Mouse (Mus musculus) intestine, embryonic 16.5 days (tissue): ENCODE results near the gene Rbck1. TPM values are rescaled to one million over a fixed set of nuclear protein-coding genes. Genes with fewer than 3 reads are reported as not detected.

Experiments
- ATAC-seq: fragments of 200-750 bp; cut with Nextera tagmentation; 2 replicates; pipeline ENCODE4 v1.8.0; 2017; ENCODE audit warnings: moderate TSS enrichment, moderate library complexity
- H3K27ac ChIP-seq: fragments of 300-500 bp; sonication (generic); 2 replicates; pipeline ENCODE4 v1.5.1; 2014; ENCODE audit warnings: mild to moderate bottlenecking, low read length
- H3K27me3 ChIP-seq: fragments of 300-500 bp; sonication (generic); replicated peaks from 2 replicates; pipeline ENCODE4 v1.6.1; 2014; ENCODE audit warnings: low read length, control low read depth, mixed read lengths; ENCODE audit not compliant: control insufficient read depth, insufficient read depth
- H3K36me3 ChIP-seq: fragments of 300-500 bp; sonication (generic); 2 replicates; pipeline ENCODE4 v1.6.1; 2014; ENCODE audit warnings: low read length, control low read depth; ENCODE audit not compliant: control insufficient read depth, insufficient read depth
- H3K4me1 ChIP-seq: fragments of 300-500 bp; sonication (generic); 2 replicates; pipeline ENCODE4 v1.6.1; 2014; ENCODE audit warnings: low read length, control low read depth, mixed read lengths; ENCODE audit not compliant: control insufficient read depth, insufficient read depth
- H3K4me2 ChIP-seq: fragments of 300-500 bp; sonication (generic); 2 replicates; pipeline ENCODE4 v1.6.1; 2014; ENCODE audit warnings: low read depth, low read length, control low read depth
- H3K4me3 ChIP-seq: fragments of 300-500 bp; sonication (generic); 2 replicates; pipeline ENCODE4 v1.5.1; 2014; ENCODE audit warnings: mild to moderate bottlenecking, low read length
- H3K9ac ChIP-seq: fragments of 300-500 bp; sonication (generic); 2 replicates; pipeline ENCODE4 v1.6.1; 2014; ENCODE audit warnings: low read depth, low read length
- H3K9me3 ChIP-seq: fragments of 300-500 bp; sonication (generic); 2 replicates; pipeline ENCODE4 v1.6.1; 2016; ENCODE audit warnings: low read length, control low read depth; ENCODE audit not compliant: control insufficient read depth
- WGBS: fragments of 180-500 bp; shearing (Covaris S2); extraction: QIAGEN DNeasy Blood & Tissue Kit; methylation state at CpG from one replicate; pipeline ENCODE4 v1.1.7; 2014; 5-methylcytosine and 5-hydroxymethylcytosine counted together
- polyA plus RNA-seq: library from polyadenylated mRNA; unstranded; fragments of >200 nt; fragmentation: Nextera tagmentation; extraction: Ambion mirVana; gene quantifications from 2 replicates; pipeline ENCODE4 v1.2.1, GENCODE M21; 2015

Gene Rbck1
- polyA plus RNA-seq, 1 experiment from 2014 or later: 82.5 TPM

DNA sequence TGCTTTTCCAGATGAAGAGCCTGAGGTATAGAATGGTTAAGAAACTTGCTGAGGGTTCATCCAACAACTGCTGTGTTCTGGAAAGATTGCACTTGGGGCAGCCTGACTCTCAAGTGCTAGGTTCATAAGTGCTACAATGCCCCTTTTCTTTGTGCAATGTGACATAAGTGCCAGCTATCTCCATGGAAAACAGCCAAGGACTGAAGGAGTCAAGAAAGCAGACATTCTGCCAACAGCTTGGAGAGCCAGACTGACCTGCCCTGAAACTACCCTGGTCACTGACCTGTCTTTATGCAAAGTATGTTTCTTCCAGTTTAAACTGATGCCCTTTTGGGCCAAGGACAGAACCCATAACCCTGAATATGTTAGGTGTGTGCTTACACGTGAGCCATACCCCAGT is 4.4 kb upstream of the Rbck1 start:
- Histone ChIP-seq H3K27me3 (no peaks in the 10 kb centered on the region), H3K27ac (no peak overlapping the region), H3K4me1 (peaks cover 4% of the 10 kb centered on the region; the same call in 1 of the 2 replicates), H3K4me3 (no peak overlapping the region), H3K4me2 (no peak overlapping the region), H3K9me3 (no peaks in the 10 kb centered on the region), H3K36me3 (no peaks in the 10 kb centered on the region), H3K9ac (no peak overlapping the region)
- ATAC-seq: no peak
- 89% methylated on average over 1 of the region's 1 CpGs for WGBS

DNA sequence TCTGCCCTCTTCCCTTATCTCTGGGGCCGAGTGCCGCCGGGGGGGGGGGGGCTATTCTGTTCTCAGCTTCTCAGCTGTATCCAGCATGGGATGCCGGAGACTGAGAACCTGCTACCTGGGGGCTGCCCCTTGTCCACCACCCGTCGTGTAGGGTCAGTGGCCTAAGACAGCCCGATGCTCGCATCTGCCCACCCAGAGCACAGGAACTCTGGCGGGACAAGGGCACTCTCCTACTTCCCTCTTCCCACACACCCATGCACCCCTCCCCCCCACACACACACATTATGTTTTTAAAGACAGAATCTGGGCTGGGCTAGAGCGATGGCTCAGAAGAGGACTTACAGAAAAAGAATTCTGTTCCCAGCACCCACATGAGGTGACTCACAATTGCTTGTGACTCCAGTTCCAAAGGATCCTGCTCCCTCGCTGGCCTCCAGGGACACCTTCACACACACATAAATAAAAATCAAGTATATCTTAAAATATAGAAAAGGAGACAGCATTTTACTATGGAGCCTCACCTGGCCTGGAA is 2.9 kb upstream of the Rbck1 start:
- no peaks in the 10 kb centered on the region for H3K9me3 ChIP-seq
- no peak overlapping the region for H3K27ac ChIP-seq
- no peaks in the 10 kb centered on the region for H3K36me3 ChIP-seq
- WGBS: 51% methylated on average over 11 of the region's 11 CpGs
- H3K4me2 ChIP-seq: no peak overlapping the region
- peaks cover 12% of the 10 kb centered on the region for H3K4me1 ChIP-seq
- no peak overlapping the region for H3K4me3 ChIP-seq
- H3K9ac ChIP-seq: peak overlapping the region; percentile 14; the same call in 1 of the 2 replicates
- H3K27me3 ChIP-seq: no peaks in the 10 kb centered on the region
- no peak for ATAC-seq

DNA sequence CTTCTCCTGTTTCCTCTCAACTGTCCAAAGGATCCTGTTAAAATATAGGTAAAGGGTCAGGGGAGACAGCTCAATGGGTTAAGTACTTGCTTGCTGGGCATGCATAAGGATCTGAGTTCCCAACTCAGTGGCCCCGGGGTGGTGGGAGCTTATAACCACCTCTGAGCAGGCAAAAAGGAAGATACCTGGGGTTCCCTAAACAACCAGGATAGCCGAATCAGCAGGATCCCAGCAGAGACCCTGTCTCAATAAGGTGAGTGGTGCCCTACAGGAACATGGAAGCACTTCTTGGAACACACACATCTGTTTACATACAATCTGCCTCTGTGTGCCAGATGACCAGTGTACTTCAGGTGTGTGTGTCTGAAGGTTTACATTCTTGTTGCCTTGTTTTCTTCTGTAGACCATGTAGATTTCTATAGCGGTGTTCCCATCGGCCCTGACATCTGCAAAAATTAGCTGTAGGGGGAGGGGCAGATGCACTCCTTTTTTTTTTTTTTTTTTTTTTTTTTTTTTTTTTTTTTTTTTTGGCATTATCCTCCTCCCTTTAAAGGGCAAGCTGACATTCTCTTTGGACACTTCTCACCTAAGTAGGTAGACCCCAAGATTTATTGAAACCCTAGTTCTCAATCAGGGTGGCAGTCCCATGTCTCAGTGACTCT is 1.0 kb upstream of the Rbck1 start:
- no peaks in the 10 kb centered on the region for H3K9me3 ChIP-seq
- H3K27ac ChIP-seq: no peak overlapping the region
- H3K4me2 ChIP-seq: no peak overlapping the region
- H3K36me3 ChIP-seq: no peaks in the 10 kb centered on the region
- no peaks in the 10 kb centered on the region for H3K27me3 ChIP-seq
- no peak for ATAC-seq
- 69% methylated on average over 4 of the region's 4 CpGs for WGBS
- H3K4me1 ChIP-seq: peaks cover 15% of the 10 kb centered on the region
- H3K4me3 ChIP-seq: no peak overlapping the region
- no peak overlapping the region for H3K9ac ChIP-seq

DNA sequence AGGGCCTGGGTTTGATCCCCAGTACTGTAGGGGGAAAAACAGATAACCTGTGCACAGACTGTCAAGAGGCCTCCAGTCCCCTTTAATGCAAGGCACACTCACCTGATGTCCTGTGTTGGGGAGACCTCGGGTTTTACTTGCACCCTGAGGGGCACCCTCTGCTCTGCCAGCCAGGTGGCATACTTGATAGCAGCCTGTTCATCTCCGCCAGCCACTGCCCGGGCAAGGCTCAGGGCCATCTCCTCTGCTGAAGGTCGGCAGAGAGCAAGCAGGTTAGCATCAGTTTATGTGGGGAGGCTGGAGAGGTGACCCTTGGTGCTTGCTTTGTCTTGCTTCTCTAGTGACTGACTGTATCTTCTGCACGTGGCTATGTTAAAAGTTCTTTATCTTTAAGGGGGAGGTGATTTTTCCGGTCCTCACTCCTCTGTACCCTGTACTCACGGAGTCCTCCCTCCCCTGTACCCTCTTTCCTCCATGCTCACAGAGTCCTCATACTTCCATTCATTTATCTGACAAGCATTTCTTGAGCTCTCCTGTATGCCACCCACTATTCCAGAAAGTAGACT is 1.5 kb downstream of the Rbck1 start:
- peak overlapping the region; percentile 85 for H3K4me3 ChIP-seq
- H3K9ac ChIP-seq: peak overlapping the region; percentile 92; the same call in 1 of the 2 replicates
- no peak for ATAC-seq
- no peak overlapping the region for H3K27ac ChIP-seq
- 48% methylated on average over 7 of the region's 7 CpGs for WGBS
- H3K36me3 ChIP-seq: peaks cover 5% of the 10 kb centered on the region; the same call in 1 of the 2 replicates
- peak overlapping the region; percentile 92 for H3K4me2 ChIP-seq
- H3K27me3 ChIP-seq: no peaks in the 10 kb centered on the region
- peaks cover 11% of the 10 kb centered on the region for H3K4me1 ChIP-seq
- H3K9me3 ChIP-seq: no peaks in the 10 kb centered on the region

DNA sequence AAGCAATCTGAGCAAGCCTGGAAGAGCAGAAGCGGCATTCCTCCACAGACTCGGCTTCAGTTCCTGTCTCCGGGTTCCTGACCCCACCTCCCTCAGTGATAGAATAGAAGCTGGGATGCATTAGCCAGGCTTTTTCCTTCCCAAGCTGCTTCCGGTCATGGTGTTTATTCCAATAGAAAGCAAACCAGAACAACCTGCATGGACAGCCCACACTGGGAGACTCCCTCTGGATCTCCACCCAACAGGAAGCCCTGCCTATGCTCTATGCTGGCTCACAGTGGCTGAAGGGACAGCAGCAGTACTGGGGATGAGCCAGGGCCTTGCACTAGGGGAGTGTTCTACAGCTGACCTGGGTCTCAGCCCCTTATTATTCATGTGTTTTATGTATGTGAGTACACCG is 4.5 kb downstream of the Rbck1 start:
- Histone ChIP-seq H3K4me1 (peaks cover 11% of the 10 kb centered on the region), H3K36me3 (peaks cover 19% of the 10 kb centered on the region), H3K27me3 (no peaks in the 10 kb centered on the region), H3K4me2 (no peak overlapping the region), H3K4me3 (no peak overlapping the region), H3K9ac (no peak overlapping the region), H3K27ac (no peak overlapping the region), H3K9me3 (no peaks in the 10 kb centered on the region)
- WGBS: 66% methylated on average over 5 of the region's 5 CpGs
- ATAC-seq: no peak

DNA sequence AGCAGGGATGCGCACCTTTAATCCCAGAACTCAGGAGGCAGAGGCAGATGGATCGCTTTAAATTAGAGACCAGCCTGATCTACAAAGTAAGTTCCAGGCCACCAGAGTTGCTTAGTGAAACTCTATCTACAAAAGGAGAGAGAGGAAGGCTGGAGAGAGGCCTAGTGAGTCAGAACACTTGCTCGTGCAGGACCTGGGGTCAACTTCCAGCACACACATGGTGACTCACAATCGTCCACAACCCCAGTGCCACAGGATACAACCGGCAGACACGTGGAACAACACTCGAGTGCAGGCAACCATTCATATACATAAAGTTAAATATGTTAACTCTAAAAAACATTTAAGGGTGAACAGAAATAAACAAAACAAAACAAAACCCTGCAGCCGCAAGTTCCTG is 5.8 kb downstream of the Rbck1 start:
- Histone ChIP-seq H3K27me3 (no peaks in the 10 kb centered on the region), H3K9me3 (no peaks in the 10 kb centered on the region)

DNA sequence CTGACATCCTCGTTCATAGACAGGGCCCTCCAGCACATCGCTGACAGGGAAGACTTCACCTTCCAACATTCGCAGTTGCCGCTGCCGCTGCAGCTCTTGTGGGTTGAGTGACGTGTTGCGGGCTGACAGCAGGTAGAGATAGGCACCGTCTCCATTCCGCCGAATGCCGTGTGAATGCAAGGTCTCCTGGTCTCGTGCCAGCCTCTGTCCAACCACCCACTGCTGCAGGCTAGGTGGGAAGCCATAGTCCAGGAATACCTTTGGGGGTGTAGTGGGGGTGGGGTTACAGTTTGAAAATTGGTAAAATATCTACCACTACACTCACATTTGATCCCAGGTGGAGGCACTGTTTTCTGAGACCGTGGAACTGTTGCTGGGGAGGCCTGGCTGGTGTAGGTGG is 6.3 kb downstream of the Rbck1 start:
- H3K4me2 ChIP-seq: no peak overlapping the region
- ATAC-seq: no peak
- H3K36me3 ChIP-seq: peaks cover 20% of the 10 kb centered on the region
- no peak overlapping the region for H3K9ac ChIP-seq
- H3K4me1 ChIP-seq: peaks cover 10% of the 10 kb centered on the region
- H3K4me3 ChIP-seq: no peak overlapping the region
- WGBS: 92% methylated on average over 13 of the region's 13 CpGs
- no peaks in the 10 kb centered on the region for H3K27me3 ChIP-seq
- no peak overlapping the region for H3K27ac ChIP-seq
- H3K9me3 ChIP-seq: no peaks in the 10 kb centered on the region

More for the DNA sequence above, 5.8 kb downstream of the Rbck1 start:
- Histone ChIP-seq H3K9ac (no peak overlapping the region), H3K4me1 (peaks cover 11% of the 10 kb centered on the region), H3K4me3 (no peak overlapping the region), H3K4me2 (no peak overlapping the region), H3K36me3 (peaks cover 20% of the 10 kb centered on the region), H3K27ac (no peak overlapping the region)
- ATAC-seq: no peak
- 85% methylated on average over 8 of the region's 8 CpGs for WGBS

DNA sequence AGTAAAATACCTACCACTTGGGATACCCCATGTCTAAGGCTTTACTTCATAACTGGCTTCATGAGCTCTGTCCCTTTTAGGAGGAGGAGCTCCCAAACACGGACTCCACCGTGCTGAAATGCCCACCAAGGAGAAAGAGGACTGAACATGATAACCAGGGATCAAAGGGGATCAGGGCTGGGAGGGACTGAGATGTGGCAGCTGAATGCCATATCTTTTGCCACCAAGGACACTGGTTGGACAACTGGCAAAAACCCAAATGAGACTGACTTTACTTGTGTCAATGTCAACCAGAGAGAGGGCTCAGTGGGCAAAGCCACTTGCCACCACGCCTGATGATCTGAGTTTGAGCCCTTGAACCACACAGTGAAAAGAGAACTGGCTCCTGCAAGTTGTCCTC is 7.6 kb downstream of the Rbck1 start:
- H3K9ac ChIP-seq: no peak overlapping the region
- H3K4me1 ChIP-seq: no peaks in the 10 kb centered on the region
- H3K4me3 ChIP-seq: no peak overlapping the region
- WGBS: 91% methylated on average over 3 of the region's 3 CpGs
- no peak overlapping the region for H3K27ac ChIP-seq
- peaks cover 22% of the 10 kb centered on the region for H3K36me3 ChIP-seq
- H3K9me3 ChIP-seq: no peaks in the 10 kb centered on the region
- H3K4me2 ChIP-seq: no peak overlapping the region
- H3K27me3 ChIP-seq: no peaks in the 10 kb centered on the region
- no peak for ATAC-seq

DNA sequence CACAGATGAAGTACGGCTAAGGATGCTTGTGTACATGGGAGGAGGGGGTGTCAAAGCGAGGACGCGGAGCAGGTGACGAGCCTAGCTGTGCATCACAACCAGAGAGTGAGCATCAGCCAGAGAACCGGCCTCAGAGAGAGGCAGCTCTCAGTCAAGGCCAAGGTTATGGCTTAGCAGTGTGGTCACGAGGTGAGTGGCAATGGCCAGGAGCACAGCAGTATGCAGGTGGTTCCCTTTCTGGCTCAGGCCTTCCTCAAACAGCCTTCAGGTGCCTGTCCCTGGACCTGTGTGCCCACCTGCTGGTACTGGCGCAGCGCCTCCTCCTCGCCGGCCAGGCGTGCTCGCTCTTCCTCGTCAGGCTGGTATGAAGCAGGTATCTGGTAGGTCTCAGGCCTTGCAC is 8.5 kb downstream of the Rbck1 start:
- Histone ChIP-seq H3K27me3 (no peaks in the 10 kb centered on the region), H3K9ac (no peak overlapping the region), H3K4me2 (no peak overlapping the region), H3K4me1 (no peaks in the 10 kb centered on the region), H3K36me3 (peaks cover 24% of the 10 kb centered on the region), H3K4me3 (no peak overlapping the region), H3K9me3 (no peaks in the 10 kb centered on the region), H3K27ac (no peak overlapping the region)
- 94% methylated on average over 14 of the region's 14 CpGs for WGBS
- ATAC-seq: no peak
